8 mouse cellular contexts compared by ENCODE assay signal in genomic region chr2:136057861-136058331, GRCm38 (mm10). TPM values are rescaled to one million over a fixed set of nuclear protein-coding genes. Genes with fewer than 3 reads are reported as not detected.
DNase-seq lines count a peak whose midpoint lies in the region; ATAC-seq lines count a peak whose summit lies in the region.

No protein-coding gene starts in this region.

- no peak overlapping the region for H3K27ac ChIP-seq in kidney, embryonic 15.5 days
- H3K27ac ChIP-seq in forebrain, embryonic 14.5 days (ENCODE audit: low read depth, low read length), result no peak overlapping the region

- H3K27me3 ChIP-seq in kidney, embryonic 15.5 days, result peaks cover 37% of the 10 kb centered on the region
- peaks cover 28% of the 10 kb centered on the region for H3K27me3 ChIP-seq in forebrain, embryonic 14.5 days (replicated peaks; ENCODE audit: control insufficient read depth, insufficient read depth, low read length)

- peak overlapping the region; percentile 35 for H3K4me3 ChIP-seq in kidney, embryonic 15.5 days (replicated peaks)
- H3K4me3 ChIP-seq in forebrain, embryonic 14.5 days (ENCODE audit: low read depth, low read length), result peak overlapping the region; percentile 32

- ATAC-seq in kidney, embryonic 15.5 days (replicated peaks; ENCODE audit: low FRiP score), result peak; percentile 76
- peak; percentile 68 for ATAC-seq in forebrain, embryonic 14.5 days

- no peaks in the 10 kb centered on the region for H3K36me3 ChIP-seq in kidney, embryonic 15.5 days
- no peaks in the 10 kb centered on the region for H3K36me3 ChIP-seq in forebrain, embryonic 14.5 days (ENCODE audit: control insufficient read depth, insufficient read depth, low read length)

- H3K9ac ChIP-seq in kidney, embryonic 15.5 days, result no peak overlapping the region
- no peak overlapping the region for H3K9ac ChIP-seq in forebrain, embryonic 14.5 days (ENCODE audit: low read length)

- intact Hi-C loops in left cerebral cortex, postnatal 36 days (cut with DNase I), result loop anchor here (5.0 kb wide), 2 partner anchors 49 to 51 kb away; no protein-coding TSS in a partner anchor

- H3K4me2 ChIP-seq in kidney, embryonic 15.5 days, result peak overlapping the region; percentile 60
- H3K4me2 ChIP-seq in forebrain, embryonic 14.5 days (ENCODE audit: low read length), result peak overlapping the region; percentile 49

- no peaks in the 10 kb centered on the region for H3K9me3 ChIP-seq in kidney, embryonic 15.5 days (replicated peaks)
- H3K9me3 ChIP-seq in forebrain, embryonic 14.5 days (replicated peaks; ENCODE audit: control insufficient read depth, low read length), result no peaks in the 10 kb centered on the region

- WGBS in kidney, embryonic 15.5 days, result 4% methylated on average over 19 of the region's 19 CpGs
- WGBS in forebrain, embryonic 14.5 days, result 4% methylated on average over 19 of the region's 19 CpGs

- DNase-seq in kidney, adult 18-20 months, result no peak
- DNase-seq in brain, adult 2 months (ENCODE audit: low read depth, low spot score), result peak; percentile 67
- DNase-seq in forebrain, embryonic 14.5 days (ENCODE audit: low spot score), result no peak
- peak; percentile 60 to 70 for DNase-seq in left cerebral cortex, postnatal 36 days (ENCODE audit: low spot score in 2 of 2)
- DNase-seq in right cerebral cortex, adult 18-20 months, result peak; percentile 60
- DNase-seq in spleen, adult 18-20 months, result no peak
- DNase-seq in cerebellum, adult 11-12 months, result no peak

- peaks cover 19% of the 10 kb centered on the region for H3K4me1 ChIP-seq in kidney, embryonic 15.5 days
- H3K4me1 ChIP-seq in forebrain, embryonic 14.5 days (ENCODE audit: control insufficient read depth, insufficient read depth, low read length), result peaks cover 14% of the 10 kb centered on the region; the same call in 1 of the 2 replicates

RNA-seq across cellular contexts. Expression of gene Lamp5, which starts 5.9 kb away (rescaled TPM):
- polyA plus RNA-seq in kidney, embryonic 15.5 days (2015; fragmentation: Nextera tagmentation; extraction: Ambion mirVana), result 5.2 and 6.8 TPM in 2 replicates
- polyA plus RNA-seq in forebrain, embryonic 14.5 days (2014; fragmentation: Nextera tagmentation; extraction: Ambion mirVana), result 1.2 and 1.8 TPM in 2 replicates
- total RNA-seq in left cerebral cortex, postnatal 36 days (2021), result 100 to 1,000 TPM; 244 to 278 TPM

Comparison
In these comparisons a context has a peak if more than half of its experiments do, and no peak if none do; other contexts are left out.
1. DNase-seq: peak in brain, adult 2 months (single experiment), left cerebral cortex, postnatal 36 days (2 of 2) and right cerebral cortex, adult 18-20 months (single experiment); none in kidney, adult 18-20 months (single experiment), forebrain, embryonic 14.5 days (single experiment), spleen, adult 18-20 months (0 of 2) and cerebellum, adult 11-12 months (single experiment).